Mouse (Mus musculus): ENCODE data around the gene Tmem53.
A peak's percentile ranks its signal among the peaks of the same experiment; 100 is the strongest.
"Not testable (repeated sequence)": the region's sequence is repeated elsewhere in the genome, so short reads cannot be mapped to it uniquely, and the experiment has no call there.

The Tmem53 gene

GRCm38 (mm10) chr4:117250982-117251381 lies 769 bp upstream of the Tmem53 start:
- no peak for DNase-seq (ENCODE audit: low read depth, low spot score)

- DNase-seq (ENCODE audit: low read depth, low spot score), result no peak
Observed at GRCm38 (mm10) chr4:117252351-117252750, 600 bp downstream of the Tmem53 start.

DNA sequence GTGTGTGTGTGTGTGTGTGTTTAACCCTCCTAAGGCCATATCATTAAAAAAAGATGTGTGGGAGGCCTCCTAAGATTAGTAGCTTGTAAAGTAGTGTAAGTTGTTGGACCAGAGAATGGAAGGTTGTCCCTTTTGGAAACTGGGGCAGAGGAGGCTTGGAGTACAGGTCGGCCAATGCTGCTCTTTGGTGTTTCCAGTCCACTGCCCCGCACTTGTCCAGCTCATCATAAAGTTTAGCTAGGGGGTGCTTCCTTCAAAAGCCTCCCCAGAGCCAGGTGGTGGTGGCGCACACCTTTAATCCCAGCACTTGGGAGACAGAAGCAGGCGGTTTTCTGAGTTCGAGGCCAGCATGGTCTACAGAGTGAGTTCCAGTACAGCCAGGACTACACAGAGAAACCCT lies 1.0 kb downstream of the Tmem53 start:
- no peak for DNase-seq (ENCODE audit: low read depth, low spot score)

DNA sequence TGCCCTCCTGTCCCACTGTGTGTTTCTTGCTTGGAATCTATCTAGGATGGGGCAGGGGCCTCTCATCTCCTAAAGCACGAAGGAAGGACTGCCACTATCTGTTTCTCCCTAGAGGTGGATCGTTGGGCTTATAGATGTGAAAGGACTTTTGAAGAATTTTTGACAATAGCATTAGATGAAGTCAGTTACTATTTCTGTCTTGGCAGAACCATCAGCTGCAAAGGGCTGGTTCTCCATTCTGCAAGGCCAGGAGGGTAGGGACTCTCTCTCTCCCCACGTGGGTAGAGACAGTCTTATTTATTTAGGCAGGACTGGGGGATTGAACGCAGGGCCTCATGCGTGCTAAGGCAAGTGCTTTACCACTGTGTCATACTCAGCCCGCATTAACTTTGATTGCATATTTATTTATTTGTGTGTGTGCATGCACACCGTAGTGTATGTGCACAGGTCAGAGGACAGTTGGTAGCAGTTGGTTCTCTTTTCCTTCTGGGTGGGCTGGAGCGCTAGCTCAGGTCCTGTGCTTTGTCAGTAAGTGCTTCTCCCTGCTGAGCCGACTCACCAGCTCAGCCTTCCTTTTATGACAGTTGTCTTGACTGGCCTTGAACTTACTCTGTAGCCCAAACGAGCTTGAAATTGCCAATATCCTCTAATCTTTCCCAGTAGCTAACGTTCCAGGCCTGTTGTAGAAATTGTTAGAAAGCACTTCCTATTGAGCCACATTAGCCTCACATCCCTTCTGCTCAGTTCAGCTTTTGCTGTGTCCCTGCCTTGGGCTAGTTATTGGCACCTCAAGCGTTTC lies 1.7 kb downstream of the Tmem53 start:
- DNase-seq (ENCODE audit: low read depth, low spot score), result no peak

- DNase-seq (ENCODE audit: low read depth, low spot score), result no peak
Observed at GRCm38 (mm10) chr4:117254017-117254627, 2.4 kb downstream of the Tmem53 start.

DNA sequence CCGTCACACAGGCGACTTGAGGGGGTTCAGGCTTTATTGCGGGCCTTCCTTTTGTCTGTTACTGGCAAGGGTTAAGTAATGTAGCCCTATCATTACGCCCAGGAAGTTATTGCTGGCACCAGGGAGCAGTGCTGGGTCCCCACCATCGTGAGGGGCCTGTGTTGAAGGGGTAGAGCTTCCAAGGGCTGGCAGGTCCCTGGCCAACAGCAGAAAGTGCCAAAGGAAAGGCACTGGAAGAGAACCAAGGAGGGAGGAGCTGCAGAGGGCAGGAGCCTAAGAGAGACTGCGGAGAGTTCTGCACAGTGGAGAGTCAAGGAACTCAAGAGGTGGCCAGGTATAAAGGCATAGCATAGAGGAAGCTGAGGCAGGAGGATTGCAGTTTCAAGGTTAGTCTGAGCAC lies 2.9 kb downstream of the Tmem53 start:
- no peak for DNase-seq (ENCODE audit: low read depth, low spot score)

DNA sequence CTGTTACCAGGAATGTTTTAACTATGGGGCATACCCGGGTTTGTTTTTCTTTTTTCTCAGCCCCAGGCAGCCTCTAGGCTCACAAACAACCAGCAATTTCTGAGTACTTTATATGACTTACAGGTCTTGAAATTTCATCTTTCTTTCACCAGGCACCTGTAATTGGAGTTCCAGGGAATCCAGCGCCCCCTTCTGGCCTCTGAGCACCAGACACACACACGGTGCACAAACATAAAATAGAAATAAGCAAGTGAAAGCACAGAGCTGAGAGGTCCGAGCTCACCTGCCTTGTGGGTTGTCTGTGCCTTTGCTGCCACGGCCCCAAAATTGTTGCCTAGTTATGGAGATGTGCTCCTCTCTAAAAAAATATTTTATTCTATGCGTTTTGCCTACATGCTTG lies 8.2 kb downstream of the Tmem53 start:
- not testable (repeated sequence) for DNase-seq (ENCODE audit: low read depth, low spot score)

DNA sequence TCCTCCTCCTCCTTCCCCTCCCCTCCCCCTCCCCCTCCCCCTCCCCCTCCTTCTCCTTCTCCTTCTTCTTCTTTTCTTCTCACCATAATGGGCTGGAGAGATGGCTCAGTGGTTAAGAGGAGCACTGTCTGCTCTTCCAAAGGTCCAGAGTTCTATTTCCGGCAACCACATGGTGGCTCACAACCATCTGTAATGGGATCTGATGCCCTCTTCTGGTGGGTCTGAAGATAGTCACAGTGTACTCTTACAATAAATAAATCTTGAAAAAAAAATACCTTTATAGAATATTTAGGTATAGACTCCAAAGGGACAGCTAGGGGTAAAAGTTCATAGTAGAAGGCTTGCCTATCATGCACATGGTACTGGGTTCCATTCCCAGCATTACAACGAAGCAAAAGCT lies 9.5 kb downstream of the Tmem53 start:
- no peak for DNase-seq (ENCODE audit: low read depth, low spot score)

- DNase-seq (ENCODE audit: low read depth, low spot score), result no peak
Observed at GRCm38 (mm10) chr4:117262101-117262913, 10.6 kb downstream of the Tmem53 start.

GRCm38 (mm10) chr4:117262987-117263386 lies 11.2 kb downstream of the Tmem53 start:
- DNase-seq (ENCODE audit: low read depth, low spot score), result no peak

DNA sequence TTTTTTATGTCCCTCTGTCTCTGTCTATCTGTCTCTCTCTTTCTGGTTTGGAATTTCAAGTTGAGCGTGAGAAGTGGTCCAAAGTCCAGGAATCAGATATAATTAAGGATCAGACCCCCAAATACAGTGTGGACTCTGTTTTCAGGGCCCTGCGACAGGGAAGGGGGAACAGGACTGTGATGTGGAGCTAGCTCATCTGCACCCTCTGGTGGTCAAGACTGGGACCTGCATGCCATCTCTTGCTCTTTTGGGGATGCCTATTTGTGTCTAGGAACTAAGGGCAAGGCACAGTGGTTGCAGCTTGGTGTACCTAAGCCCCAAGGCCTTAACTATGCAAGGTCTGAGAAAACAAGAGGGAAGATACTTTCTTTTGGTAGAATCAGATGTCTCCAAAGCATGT lies 15.5 kb downstream of the Tmem53 start:
- DNase-seq (ENCODE audit: low read depth, low spot score), result peak; percentile 60

- no peak for DNase-seq (ENCODE audit: low read depth, low spot score)
Observed at GRCm38 (mm10) chr4:117267831-117268437, 16.2 kb downstream of the Tmem53 start.

GRCm38 (mm10) chr4:117270278-117270677 lies 18.5 kb downstream of the Tmem53 start:
- DNase-seq (ENCODE audit: low read depth, low spot score), result peak; percentile 79

DNA sequence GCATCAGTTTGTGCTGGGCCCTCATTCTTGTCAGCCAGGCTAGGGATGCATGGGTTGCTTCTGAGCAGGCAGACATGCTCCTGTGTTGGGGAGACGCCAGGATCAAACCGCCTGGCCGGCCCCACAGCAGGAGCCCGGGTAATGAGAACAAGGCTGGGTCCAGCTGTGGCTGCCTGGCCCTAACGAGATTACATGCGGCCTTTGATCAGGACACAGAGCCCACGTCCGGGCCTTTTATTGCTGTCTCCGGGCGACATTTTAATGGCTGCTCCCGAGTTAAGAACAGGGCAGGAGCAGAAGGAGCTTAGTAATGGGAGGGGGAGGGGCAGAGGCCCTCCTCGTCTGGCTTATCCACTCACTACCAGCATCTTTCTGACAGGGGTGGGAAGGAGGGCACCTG lies 20.7 kb downstream of the Tmem53 start:
- DNase-seq (ENCODE audit: low read depth, low spot score), result peak; percentile 57

DNA sequence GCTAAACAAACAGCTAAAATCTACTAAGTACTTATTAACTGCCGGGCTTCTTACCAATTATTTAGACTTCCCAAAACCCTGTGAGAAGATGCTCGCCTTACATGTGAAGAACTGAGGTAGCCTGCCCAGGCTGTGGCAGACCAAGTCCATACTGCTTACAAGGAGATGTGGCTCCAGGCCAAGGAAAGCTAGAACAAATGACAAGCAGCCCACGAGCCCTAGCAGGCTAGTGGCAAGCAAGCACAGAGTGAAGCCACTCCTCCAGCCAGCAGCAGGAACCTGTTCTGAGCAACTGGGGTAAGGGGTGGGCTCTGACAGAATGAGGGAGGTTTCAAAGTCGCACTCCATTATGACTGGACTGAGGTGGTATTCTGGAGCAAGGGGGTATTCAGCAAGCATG lies 23.0 kb downstream of the Tmem53 start:
- no peak for DNase-seq (ENCODE audit: low read depth, low spot score)

DNA sequence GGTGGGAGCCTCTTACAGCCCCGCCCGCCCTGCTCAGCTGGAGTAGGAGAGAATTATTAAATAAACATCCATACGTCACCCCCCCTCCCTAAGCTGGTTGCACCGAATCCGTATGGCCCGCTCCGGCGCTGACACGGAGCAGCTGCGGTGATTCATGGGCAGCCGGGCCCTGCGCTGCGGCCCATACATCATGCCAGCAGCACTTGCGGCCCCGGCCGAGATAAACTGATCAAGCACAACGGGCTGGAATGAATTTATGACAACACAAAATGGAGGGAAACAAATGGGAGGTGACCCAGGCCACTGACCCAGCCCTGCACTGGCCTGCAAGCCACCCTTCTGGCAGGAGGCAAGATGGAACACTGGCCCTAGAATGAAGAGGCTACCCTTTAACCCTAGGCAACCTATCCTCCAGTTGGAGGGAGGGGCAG lies 24.5 kb downstream of the Tmem53 start:
- no peak for DNase-seq (ENCODE audit: low read depth, low spot score)

DNA sequence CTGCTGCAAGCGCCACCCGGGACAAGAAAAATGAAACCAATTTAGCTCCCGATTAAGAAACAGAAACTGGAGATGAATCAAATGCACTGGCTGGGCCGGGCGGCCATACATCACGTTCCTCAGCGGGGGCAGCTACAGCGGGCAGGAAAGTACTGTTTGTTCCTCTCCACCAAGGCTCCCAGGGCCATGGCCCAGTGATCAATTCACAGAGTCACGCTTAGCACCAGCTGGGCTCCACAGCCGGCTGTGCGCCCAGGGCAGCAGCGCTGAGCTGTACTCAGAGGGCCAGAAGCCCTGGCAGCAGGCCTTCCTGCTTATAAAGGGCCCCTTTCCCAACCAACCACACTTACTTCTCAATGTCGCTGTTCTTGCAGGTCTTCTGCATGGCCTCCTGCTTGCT lies 25.3 kb downstream of the Tmem53 start:
- no peak for DNase-seq (ENCODE audit: low read depth, low spot score)

DNA sequence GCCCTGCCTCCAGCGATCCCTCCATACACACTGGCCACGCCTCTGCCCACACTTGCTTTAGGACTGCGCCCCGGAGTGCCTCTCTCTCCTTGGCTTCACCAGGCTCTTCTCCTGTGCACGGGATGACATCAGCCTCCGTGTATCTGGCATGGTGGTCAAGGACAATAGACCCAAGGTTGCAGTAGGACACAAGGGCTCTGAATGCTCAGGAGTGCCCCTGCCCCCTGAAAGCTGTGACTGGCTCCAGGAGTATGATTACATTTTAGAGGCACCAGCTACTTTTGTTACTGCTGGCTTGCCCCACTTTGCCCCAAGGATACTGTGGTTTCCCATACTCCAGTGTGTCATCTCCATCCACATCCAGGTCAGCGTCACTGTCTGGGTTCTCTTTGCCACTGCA lies 25.9 kb downstream of the Tmem53 start:
- DNase-seq (ENCODE audit: low read depth, low spot score), result no peak

DNA sequence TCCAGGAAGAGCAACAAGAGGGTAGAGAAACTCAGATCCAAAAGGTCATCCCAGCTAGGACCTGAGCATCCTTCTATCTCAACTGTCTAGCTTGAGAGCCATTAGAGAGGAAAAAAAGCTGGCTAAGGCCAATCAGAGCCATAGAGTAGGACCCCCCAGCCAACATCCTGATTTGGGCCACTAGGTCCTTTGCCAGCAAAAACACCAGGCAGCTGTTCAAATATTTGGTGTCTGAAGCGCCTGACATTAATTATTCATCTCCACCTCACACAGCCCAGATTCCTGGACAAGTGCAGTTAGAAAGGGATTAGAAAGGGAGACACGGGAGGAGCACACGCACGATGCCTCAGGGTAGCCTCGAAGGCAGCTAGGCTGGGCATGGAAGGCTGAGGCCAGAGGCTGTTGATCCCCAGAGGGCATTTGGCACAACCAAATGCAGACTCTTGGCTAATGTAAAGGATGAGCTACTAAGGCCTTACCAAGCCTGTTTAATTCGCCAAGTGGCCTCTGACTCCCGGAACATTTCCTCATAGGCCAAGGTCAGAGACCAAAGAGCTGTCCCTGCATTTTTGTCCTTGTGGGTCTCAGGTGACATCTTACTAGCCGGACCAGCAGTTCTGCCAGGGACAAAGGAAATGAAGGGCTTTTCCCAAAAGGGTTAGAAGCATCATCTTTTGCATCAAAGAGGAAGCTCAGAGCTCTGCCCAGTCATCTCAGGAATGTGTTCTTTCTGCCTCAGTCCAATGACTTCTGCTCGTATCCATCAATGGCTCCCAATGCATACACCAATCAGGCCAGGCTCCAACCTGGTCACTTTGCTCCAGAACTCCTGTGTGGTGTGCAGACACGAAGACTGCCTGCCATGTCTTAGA lies 26.9 kb downstream of the Tmem53 start:
- no peak for DNase-seq (ENCODE audit: low read depth, low spot score)

DNA sequence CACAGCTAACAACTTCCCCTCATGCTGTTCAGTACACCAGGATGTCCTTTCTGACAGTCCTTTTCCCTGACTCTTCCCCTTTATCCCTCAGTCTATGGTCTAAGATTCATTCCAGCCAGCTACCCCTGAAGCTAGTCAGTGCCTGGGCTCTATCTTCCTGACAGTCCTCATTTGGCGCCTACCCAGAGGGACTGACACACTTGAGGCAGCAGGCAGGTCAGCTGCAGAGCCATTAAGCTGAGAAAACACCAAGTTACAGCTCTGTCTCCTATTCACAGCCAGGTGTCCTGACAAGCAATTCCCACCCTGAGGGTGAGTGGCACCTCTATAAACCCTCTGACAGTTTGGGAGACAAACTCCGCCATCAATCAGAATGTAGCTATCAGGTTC lies 27.5 kb downstream of the Tmem53 start:
- no peak for DNase-seq (ENCODE audit: low read depth, low spot score)

GRCm38 (mm10) chr4:117280397-117280930 lies 28.7 kb downstream of the Tmem53 start:
- no peak for DNase-seq (ENCODE audit: low read depth, low spot score)
